Mouse (Mus musculus): ENCODE measurements at regions not wholly inside any gene's neighbourhood (a gene's known extent, or its start where the extent isn't known, plus 50 kb on each side); places are given as distances from the start of the nearest gene placed in this dataset.

DNA sequence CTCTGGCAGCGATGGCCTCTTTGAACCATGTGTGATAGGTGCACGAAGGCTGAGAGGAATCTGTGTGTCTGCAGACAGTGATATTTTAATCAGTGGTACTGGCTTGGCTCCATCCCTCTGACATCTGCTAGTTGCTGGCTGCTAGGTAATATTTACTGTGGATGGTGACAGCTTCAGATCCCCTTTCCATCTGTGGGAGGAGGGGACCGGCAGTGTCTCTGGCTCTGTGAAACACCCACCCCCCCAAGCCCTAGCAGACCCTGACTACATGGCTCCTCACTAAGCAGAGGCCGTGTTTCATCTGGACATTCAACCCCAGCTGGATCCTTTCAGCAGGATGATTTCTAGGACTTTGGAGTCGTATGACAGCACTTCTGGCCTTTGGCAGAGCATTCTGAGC lies 187.0 kb upstream of the Mphosph6 start:
- no peak for TF ChIP-seq CTCF (IDR thresholded peaks at IDR 0.05; ENCODE audit: low read depth)
- TF ChIP-seq EP300 (IDR thresholded peaks at IDR 0.05; ENCODE audit: low read depth) = no peak
